Comparison of ENCODE assay signal across 14 mouse cellular contexts in genomic region chr6:38710449-38710848, GRCm38 (mm10). TPM values are rescaled to one million over a fixed set of nuclear protein-coding genes. Genes with fewer than 3 reads are reported as not detected.
A peak's percentile ranks its signal among the peaks of the same experiment; 100 is the strongest.
DNase-seq lines count a peak whose midpoint lies in the region; ATAC-seq and TF ChIP-seq lines count a peak whose summit lies in the region.
"Had no signal": no experiment of that assay in that cellular context is flagged by ENCODE, and none has a peak within 500 bp of the region (broad histone marks: within the 10 kb centered on the region; RNA-seq: fewer than 3 reads in every experiment).

No protein-coding gene starts in this region.

- no peak for TF ChIP-seq CTCF in layer of hippocampus, adult 2 months (conservative IDR thresholded peaks at IDR 0.05)

- peak overlapping the region; percentile 59 for H3K27ac ChIP-seq in layer of hippocampus, adult 2 months
- peak overlapping the region; percentile 46; the same call in 1 of the 2 replicates for H3K27ac ChIP-seq in brown adipose tissue, adult 24 weeks (replicated peaks; ENCODE audit: low read depth, low read length)
- no peak overlapping the region for H3K27ac ChIP-seq in midbrain, embryonic 16.5 days (ENCODE audit: low read length)
- H3K27ac ChIP-seq: kidney, embryonic 15.5 days; liver, embryonic 13.5 days; neural tube, embryonic 15.5 days had no signal

- H3K4me2 ChIP-seq in midbrain, embryonic 16.5 days (ENCODE audit: low read length): no peak overlapping the region
- H3K4me2 ChIP-seq: kidney, embryonic 15.5 days; liver, embryonic 13.5 days; neural tube, embryonic 15.5 days had no signal

- H3K27me3 ChIP-seq in midbrain, embryonic 16.5 days (ENCODE audit: control insufficient read depth, insufficient read depth, low read depth, low read length): no peaks in the 10 kb centered on the region
- H3K27me3 ChIP-seq: kidney, embryonic 15.5 days; liver, embryonic 13.5 days; neural tube, embryonic 15.5 days; Patski had no signal

- H3K36me3 ChIP-seq in midbrain, embryonic 16.5 days (ENCODE audit: control insufficient read depth, insufficient read depth, low read length): peaks cover 38% of the 10 kb centered on the region

- no peak for DNase-seq in layer of hippocampus, adult 2 months (ENCODE audit: low spot score in 2 of 2)
- no peak for DNase-seq in layer of hippocampus, adult 18-20 months (ENCODE audit: low spot score in 2 of 2)
- DNase-seq in B cell, adult 2 months: peak; percentile 40 to 48
- no peak for DNase-seq in cerebellum, adult 11 months
- DNase-seq: cerebellum, adult 9-11 months; heart, postnatal 4 days; liver, embryonic 13.5 days had no signal

- peaks cover 5% of the 10 kb centered on the region; the same call in 1 of the 2 replicates for H3K4me1 ChIP-seq in brown adipose tissue, adult 24 weeks (ENCODE audit: control insufficient read depth, insufficient read depth, insufficient read length, low read length)
- H3K4me1 ChIP-seq in midbrain, embryonic 16.5 days (ENCODE audit: control insufficient read depth, insufficient read depth, low read length): 0 out of 2 replicates have a peak, but pooled peaks cover 2% of the 10 kb centered on the region
- H3K4me1 ChIP-seq: kidney, embryonic 15.5 days; liver, embryonic 13.5 days; neural tube, embryonic 15.5 days had no signal

- H3K9ac ChIP-seq in midbrain, embryonic 16.5 days (ENCODE audit: low read depth, low read length): no peak overlapping the region
- H3K9ac ChIP-seq: kidney, embryonic 15.5 days; liver, embryonic 13.5 days; neural tube, embryonic 15.5 days had no signal

- no peaks in the 10 kb centered on the region for H3K9me3 ChIP-seq in midbrain, embryonic 16.5 days (replicated peaks; ENCODE audit: control insufficient read depth, low read length, poor library complexity, severe bottlenecking)
- H3K9me3 ChIP-seq: kidney, embryonic 15.5 days; liver, embryonic 13.5 days; neural tube, embryonic 15.5 days had no signal

- 100% methylated on average over 3 of the region's 3 CpGs for WGBS in midbrain, embryonic 16.5 days

- ATAC-seq in megakaryocyte progenitor cell, adult 5-6 weeks (replicated peaks; ENCODE audit: poor library complexity): peak; percentile 93
- no peak for ATAC-seq in midbrain, embryonic 16.5 days
- ATAC-seq: inflammation-experienced regulatory T-cells, adult 6 months; Patski had no signal

- H3K4me3 ChIP-seq in layer of hippocampus, adult 2 months: no peak overlapping the region
- H3K4me3 ChIP-seq in brown adipose tissue, adult 24 weeks (ENCODE audit: insufficient read depth, low read depth, low read length): no peak overlapping the region
- H3K4me3 ChIP-seq in midbrain, embryonic 16.5 days (ENCODE audit: low read depth, low read length): no peak overlapping the region
- H3K4me3 ChIP-seq: kidney, embryonic 15.5 days; liver, embryonic 13.5 days; neural tube, embryonic 15.5 days had no signal

RNA-seq across cellular contexts. Expression of gene Clec2l, which starts 47.6 kb away (rescaled TPM):
- 10 to 100 TPM; 52.1 to 59.8 TPM for total RNA-seq in layer of hippocampus, adult 2 months (2021)
- 10 to 100 TPM; 49.0 to 57.6 TPM for total RNA-seq in layer of hippocampus, adult 18-20 months (2021)
- polyA plus RNA-seq in brown adipose tissue, adult 24 weeks (2012; ENCODE audit: insufficient read depth, insufficient read length, missing spikeins): not detected in 2 replicates
- not detected in 2 replicates for total RNA-seq in megakaryocyte progenitor cell, adult 5-6 weeks (2015)
- not detected in 2 replicates for total RNA-seq in megakaryocyte progenitor cell, adult 5-6 weeks (2017)
- 15.6 and 22.9 TPM in 2 replicates for polyA plus RNA-seq in midbrain, embryonic 16.5 days (2015; fragmentation: Nextera tagmentation; extraction: Ambion mirVana)

Comparison
In these comparisons a context has a peak if more than half of its experiments do, and no peak if none do; other contexts are left out.
1. DNase-seq: peak in B cell, adult 2 months (2 of 2); none in layer of hippocampus, adult 2 months (0 of 2), layer of hippocampus, adult 18-20 months (0 of 2) and cerebellum, adult 11 months (single experiment).
2. RNA of gene Clec2l, which starts 47.6 kb away (total RNA-seq): 52.1 to 59.8 TPM in layer of hippocampus, adult 2 months and 49.0 to 57.6 TPM in layer of hippocampus, adult 18-20 months; not detected in megakaryocyte progenitor cell, adult 5-6 weeks; every median in the first group is over 10 times any median in the second.